Mouse (Mus musculus): Measurements from ENCODE around the gene Polr3b. TPM values are rescaled to one million over a fixed set of nuclear protein-coding genes. Genes with fewer than 3 reads are reported as not detected.

Gene Polr3b
- total and polyA plus RNA-seq, 2 experiments from 2014 or later: 8.7 to 11.1 TPM

GRCm38 (mm10) chr10:84691692-84692091 lies 69.6 kb downstream of the Polr3b start:
- 60% methylated on average over 3 of the region's 3 CpGs for WGBS
- ATAC-seq (no peak), DNase-seq (ENCODE audit: low spot score) (no peak)
- no peak overlapping the region for H3K4me2 ChIP-seq (ENCODE audit: low read depth, low read length)
- no peak overlapping the region for H3K27ac ChIP-seq
- TF ChIP-seq CTCF (IDR thresholded peaks at IDR 0.05; ENCODE audit: low read depth): no peak
- no peak overlapping the region for H3K9ac ChIP-seq (replicated peaks; ENCODE audit: low read length)
- H3K9me3 ChIP-seq (ENCODE audit: low read length): no peaks in the 10 kb centered on the region
- no peaks in the 10 kb centered on the region for H3K36me3 ChIP-seq (ENCODE audit: insufficient read depth, low read length)
- no peak overlapping the region for H3K4me3 ChIP-seq (ENCODE audit: low read length)
- H3K4me1 ChIP-seq (ENCODE audit: insufficient read depth, low read length): no peaks in the 10 kb centered on the region
- no peaks in the 10 kb centered on the region for H3K27me3 ChIP-seq (ENCODE audit: insufficient read depth, low read length)

GRCm38 (mm10) chr10:84693841-84694638 lies 71.9 kb downstream of the Polr3b start:
- DNase-seq (ENCODE audit: low spot score) (peak; percentile 65), ATAC-seq (peak; percentile 83)
- Histone ChIP-seq H3K4me3 (ENCODE audit: low read length) (no peak overlapping the region), H3K27ac (peak overlapping the region; percentile 1; the same call in 1 of the 2 replicates), H3K27me3 (ENCODE audit: insufficient read depth, low read length) (no peaks in the 10 kb centered on the region), H3K9ac (replicated peaks; ENCODE audit: low read length) (no peak overlapping the region), H3K4me2 (ENCODE audit: low read depth, low read length) (no peak overlapping the region), H3K4me1 (ENCODE audit: insufficient read depth, low read length) (no peaks in the 10 kb centered on the region), H3K9me3 (ENCODE audit: low read length) (no peaks in the 10 kb centered on the region), H3K36me3 (ENCODE audit: insufficient read depth, low read length) (peaks cover 6% of the 10 kb centered on the region; the same call in 1 of the 2 replicates)
- 34% methylated on average over 8 of the region's 8 CpGs for WGBS
- TF ChIP-seq CTCF (IDR thresholded peaks at IDR 0.05; ENCODE audit: low read depth): no peak

- H3K9ac ChIP-seq (replicated peaks; ENCODE audit: low read length): no peak overlapping the region
- TF ChIP-seq CTCF (IDR thresholded peaks at IDR 0.05; ENCODE audit: low read depth): no peak
- no peaks in the 10 kb centered on the region for H3K4me1 ChIP-seq (ENCODE audit: insufficient read depth, low read length)
- H3K9me3 ChIP-seq (ENCODE audit: low read length): no peaks in the 10 kb centered on the region
- ATAC-seq (no peak), DNase-seq (ENCODE audit: low spot score) (no peak)
- peaks cover 11% of the 10 kb centered on the region; the same call in 1 of the 2 replicates for H3K36me3 ChIP-seq (ENCODE audit: insufficient read depth, low read length)
- H3K27ac ChIP-seq: no peak overlapping the region
- WGBS: 85% methylated on average over 13 of the region's 13 CpGs
- H3K4me2 ChIP-seq (ENCODE audit: low read depth, low read length): no peak overlapping the region
- no peaks in the 10 kb centered on the region for H3K27me3 ChIP-seq (ENCODE audit: insufficient read depth, low read length)
- no peak overlapping the region for H3K4me3 ChIP-seq (ENCODE audit: low read length)
These were observed 78.3 kb downstream of the Polr3b start for GRCm38 (mm10) chr10:84700236-84700987.

GRCm38 (mm10) chr10:84701110-84701509 lies 79.0 kb downstream of the Polr3b start:
- Histone ChIP-seq H3K27me3 (ENCODE audit: insufficient read depth, low read length) (no peaks in the 10 kb centered on the region), H3K4me1 (ENCODE audit: insufficient read depth, low read length) (no peaks in the 10 kb centered on the region; the same call in 1 of the 2 replicates), H3K9ac (replicated peaks; ENCODE audit: low read length) (no peak overlapping the region), H3K36me3 (ENCODE audit: insufficient read depth, low read length) (peaks cover 11% of the 10 kb centered on the region; the same call in 1 of the 2 replicates), H3K9me3 (ENCODE audit: low read length) (no peaks in the 10 kb centered on the region), H3K27ac (no peak overlapping the region), H3K4me3 (ENCODE audit: low read length) (no peak overlapping the region), H3K4me2 (ENCODE audit: low read depth, low read length) (no peak overlapping the region)
- DNase-seq (ENCODE audit: low spot score) (no peak), ATAC-seq (no peak)
- 66% methylated on average over 8 of the region's 8 CpGs for WGBS
- no peak for TF ChIP-seq CTCF (IDR thresholded peaks at IDR 0.05; ENCODE audit: low read depth)

GRCm38 (mm10) chr10:84702115-84702514 lies 80.0 kb downstream of the Polr3b start:
- no peak for TF ChIP-seq CTCF (IDR thresholded peaks at IDR 0.05; ENCODE audit: low read depth)
- H3K4me1 ChIP-seq (ENCODE audit: insufficient read depth, low read length): no peaks in the 10 kb centered on the region; the same call in 1 of the 2 replicates
- H3K27ac ChIP-seq: no peak overlapping the region
- H3K9ac ChIP-seq (replicated peaks; ENCODE audit: low read length): no peak overlapping the region
- 97% methylated on average over 1 of the region's 1 CpGs for WGBS
- H3K9me3 ChIP-seq (ENCODE audit: low read length): no peaks in the 10 kb centered on the region
- no peak for DNase-seq (ENCODE audit: low spot score)
- ATAC-seq: no peak
- H3K36me3 ChIP-seq (ENCODE audit: insufficient read depth, low read length): peaks cover 11% of the 10 kb centered on the region; the same call in 1 of the 2 replicates
- H3K4me2 ChIP-seq (ENCODE audit: low read depth, low read length): no peak overlapping the region
- H3K27me3 ChIP-seq (ENCODE audit: insufficient read depth, low read length): no peaks in the 10 kb centered on the region
- no peak overlapping the region for H3K4me3 ChIP-seq (ENCODE audit: low read length)

- no peak for ATAC-seq
- Histone ChIP-seq H3K9me3 (ENCODE audit: low read length) (no peaks in the 10 kb centered on the region), H3K36me3 (ENCODE audit: insufficient read depth, low read length) (0 out of 2 replicates have a peak, but pooled peaks cover 2% of the 10 kb centered on the region), H3K9ac (replicated peaks; ENCODE audit: low read length) (no peak overlapping the region), H3K4me2 (ENCODE audit: low read depth, low read length) (no peak overlapping the region), H3K27me3 (ENCODE audit: insufficient read depth, low read length) (no peaks in the 10 kb centered on the region), H3K4me1 (ENCODE audit: insufficient read depth, low read length) (no peaks in the 10 kb centered on the region; the same call in 1 of the 2 replicates), H3K4me3 (ENCODE audit: low read length) (no peak overlapping the region), H3K27ac (no peak overlapping the region)
- 94% methylated on average over 1 of the region's 1 CpGs for WGBS
- no peak for DNase-seq (ENCODE audit: low spot score)
- TF ChIP-seq CTCF (IDR thresholded peaks at IDR 0.05; ENCODE audit: low read depth): no peak
These were observed 82.5 kb downstream of the Polr3b start for GRCm38 (mm10) chr10:84704594-84704993.

All from hindbrain, postnatal 0 days (tissue).